Mouse (Mus musculus) CH12.LX (cell line): Measurements from ENCODE around the gene Ttn. TPM values are rescaled to one million over a fixed set of nuclear protein-coding genes. Genes with fewer than 3 reads are reported as not detected.

Experiments used
- DNase-seq: peaks from one replicate; pipeline ENCODE4 v3.0.0-alpha.2; 2013; ENCODE audit errors: extremely low read depth
- H3K27ac ChIP-seq: 2 replicates; pipeline ENCODE4 v1.5.1; 2012; ENCODE audit warnings: low read depth, mild to moderate bottlenecking, control low read depth, moderate library complexity; ENCODE audit not compliant: insufficient read depth
- H3K27me3 ChIP-seq: replicated peaks from 2 replicates; pipeline ENCODE3; 2012; ENCODE audit warnings: inconsistent platforms
- H3K36me3 ChIP-seq, 2 experiments: replicated peaks in 1 of 2; 2 replicates each; pipeline versions ENCODE3 to v1.6.1; 2012; ENCODE audit warnings: inconsistent platforms in 1 of 2, low read length in 1 of 2, mild to moderate bottlenecking in 1 of 2, mixed read lengths in 1 of 2, moderate library complexity in 1 of 2; ENCODE audit not compliant: control insufficient read depth in 1 of 2, insufficient read depth in 1 of 2
- H3K4me1 ChIP-seq, 2 experiments: 2 replicates each; pipeline ENCODE4 v1.6.1; 2012; ENCODE audit warnings: inconsistent platforms in 1 of 2, moderate library complexity in 1 of 2; ENCODE audit not compliant: insufficient read depth in 2 of 2, control insufficient read depth in 1 of 2
- H3K4me2 ChIP-seq: 2 replicates; pipeline ENCODE4 v1.6.1; 2012; ENCODE audit warnings: low read depth, mild to moderate bottlenecking, control low read depth; ENCODE audit not compliant: poor library complexity, insufficient read depth, severe bottlenecking
- H3K4me3 ChIP-seq, 3 experiments: fragments of 150-350 bp in 1 of 3; sonication (generic) in 1 of 3; replicated peaks in 1 of 3; 2 replicates each; pipeline versions ENCODE3 to v1.5.1; 2011 to 2012; ENCODE audit warnings: low read depth in 2 of 3, low read length in 2 of 3, mild to moderate bottlenecking in 2 of 3, moderate library complexity in 2 of 3, control low read depth in 1 of 3, improper control_type of control experiment in 1 of 3, inconsistent platforms in 1 of 3, mixed read lengths in 1 of 3; ENCODE audit not compliant: poor library complexity in 1 of 3
- H3K79me2 ChIP-seq: replicated peaks from 2 replicates; pipeline ENCODE4 v1.6.1; 2012; ENCODE audit warnings: mild to moderate bottlenecking, moderate library complexity; ENCODE audit not compliant: control insufficient read depth, poor library complexity, insufficient read depth, severe bottlenecking; ENCODE audit errors: extremely low read depth
- H3K9ac ChIP-seq: 2 replicates; pipeline ENCODE4 v1.6.1; 2012; ENCODE audit warnings: low read depth, mild to moderate bottlenecking, control low read depth, moderate library complexity; ENCODE audit not compliant: insufficient read depth
- H3K9me3 ChIP-seq: replicated peaks from 2 replicates; pipeline ENCODE3; 2012; ENCODE audit warnings: low read length, inconsistent platforms, mixed read lengths
- BHLHE40 ChIP-seq: IDR thresholded peaks from 2 replicates; pipeline ENCODE4 v1.6.1; 2011; ENCODE audit warnings: mild to moderate bottlenecking, low read depth, low read length, improper control_type of control experiment
- CHD2 ChIP-seq: IDR thresholded peaks from 2 replicates; pipeline ENCODE4 v1.6.1; 2011; ENCODE audit warnings: low read length, improper control_type of control experiment
- E2F4 ChIP-seq: IDR thresholded peaks from 2 replicates; pipeline ENCODE4 v1.6.1; 2011; ENCODE audit warnings: low read depth, low read length, improper control_type of control experiment; ENCODE audit not compliant: insufficient replicate concordance
- ELF1 ChIP-seq: IDR thresholded peaks from 2 replicates; pipeline ENCODE4 v1.6.1; 2014; ENCODE audit warnings: low read depth, mild to moderate bottlenecking, inconsistent platforms, low read length, improper control_type of control experiment
- ETS1 ChIP-seq: conservative IDR thresholded peaks from 2 replicates; pipeline ENCODE4 v1.6.1; 2012; ENCODE audit warnings: low read depth, mild to moderate bottlenecking, inconsistent platforms, low read length, improper control_type of control experiment, moderate library complexity
- IRF4 ChIP-seq: IDR thresholded peaks from 2 replicates; pipeline ENCODE4 v1.6.1; 2014; ENCODE audit warnings: low read depth, mild to moderate bottlenecking, inconsistent platforms, low read length, improper control_type of control experiment
- JUN ChIP-seq: IDR thresholded peaks from 2 replicates; pipeline ENCODE4 v1.6.1; 2011; ENCODE audit warnings: low read depth, mild to moderate bottlenecking, low read length, improper control_type of control experiment, moderate library complexity; ENCODE audit not compliant: insufficient read depth
- JUND ChIP-seq: conservative IDR thresholded peaks from 2 replicates; pipeline ENCODE4 v1.6.1; 2011; ENCODE audit warnings: low read depth, low read length, improper control_type of control experiment
- KAT2A ChIP-seq: IDR thresholded peaks from 2 replicates; pipeline ENCODE4 v1.6.1; 2012; ENCODE audit warnings: low read length, improper control_type of control experiment, inconsistent platforms; ENCODE audit not compliant: insufficient replicate concordance
- MAX ChIP-seq: IDR thresholded peaks from 2 replicates; pipeline ENCODE4 v1.6.1; 2011; ENCODE audit warnings: low read length, improper control_type of control experiment
- MAZ ChIP-seq: IDR thresholded peaks from 2 replicates; pipeline ENCODE4 v1.6.1; 2012; ENCODE audit warnings: low read depth, mild to moderate bottlenecking, inconsistent platforms, low read length, improper control_type of control experiment, moderate library complexity
- MXI1 ChIP-seq: IDR thresholded peaks from 2 replicates; pipeline ENCODE4 v1.6.1; 2011; ENCODE audit warnings: mild to moderate bottlenecking, low read depth, low read length, improper control_type of control experiment
- MYC ChIP-seq: IDR thresholded peaks from 2 replicates; pipeline ENCODE4 v1.6.1; 2011; ENCODE audit warnings: low read depth, mild to moderate bottlenecking, improper control_type of control experiment, low read length
- NELFE ChIP-seq: IDR thresholded peaks from 2 replicates; pipeline ENCODE4 v1.6.1; 2011; ENCODE audit warnings: low read depth, low read length, improper control_type of control experiment
- NRF1 ChIP-seq: IDR thresholded peaks from 2 replicates; pipeline ENCODE4 v1.6.1; 2014; ENCODE audit warnings: low read depth, mild to moderate bottlenecking, inconsistent platforms, low read length, improper control_type of control experiment, moderate library complexity
- PAX5 ChIP-seq: IDR thresholded peaks from 2 replicates; pipeline ENCODE4 v1.6.1; 2012; ENCODE audit warnings: low read length, inconsistent platforms, mixed read lengths
- POLR2A ChIP-seq: IDR thresholded peaks from 2 replicates; pipeline ENCODE4 v1.6.1; 2011; ENCODE audit warnings: low read depth, mild to moderate bottlenecking, improper control_type of control experiment, low read length
- POLR2AphosphoS2 ChIP-seq: IDR thresholded peaks from 2 replicates; pipeline ENCODE4 v1.6.1; 2011; ENCODE audit warnings: low read depth, low read length, improper control_type of control experiment
- RAD21 ChIP-seq: IDR thresholded peaks from 2 replicates; pipeline ENCODE4 v1.6.1; 2011; ENCODE audit warnings: low read depth, mild to moderate bottlenecking, low read length, improper control_type of control experiment, moderate library complexity
- RCOR1 ChIP-seq: conservative IDR thresholded peaks from 2 replicates; pipeline ENCODE4 v1.6.1; 2012; ENCODE audit warnings: low read depth, mild to moderate bottlenecking, inconsistent platforms, low read length, improper control_type of control experiment
- SIN3A ChIP-seq: IDR thresholded peaks from 2 replicates; pipeline ENCODE4 v1.6.1; 2012; ENCODE audit warnings: low read length, improper control_type of control experiment, inconsistent platforms
- SMC3 ChIP-seq: IDR thresholded peaks from 2 replicates; pipeline ENCODE4 v1.6.1; 2011; ENCODE audit warnings: low read depth, low read length, improper control_type of control experiment
- TBP ChIP-seq: conservative IDR thresholded peaks from 2 replicates; pipeline ENCODE4 v1.6.1; 2011; ENCODE audit warnings: low read depth, low read length, improper control_type of control experiment
- TCF12 ChIP-seq: IDR thresholded peaks from 2 replicates; pipeline ENCODE4 v1.6.1; 2014; ENCODE audit warnings: low read depth, mild to moderate bottlenecking, inconsistent platforms, low read length, improper control_type of control experiment
- UBTF ChIP-seq: IDR thresholded peaks from 2 replicates; pipeline ENCODE4 v1.6.1; 2012; ENCODE audit warnings: low read depth, mild to moderate bottlenecking, inconsistent platforms, low read length, improper control_type of control experiment, moderate library complexity
- USF1 ChIP-seq: IDR thresholded peaks from 2 replicates; pipeline ENCODE4 v1.6.1; 2014; ENCODE audit warnings: low read depth, mild to moderate bottlenecking, inconsistent platforms, low read length, improper control_type of control experiment
- USF2 ChIP-seq: conservative IDR thresholded peaks from 2 replicates; pipeline ENCODE4 v1.6.1; 2011; ENCODE audit warnings: low read depth, low read length, improper control_type of control experiment
- ZKSCAN1 ChIP-seq: IDR thresholded peaks from 2 replicates; pipeline ENCODE4 v1.6.1; 2012; ENCODE audit warnings: low read depth, inconsistent platforms, low read length, improper control_type of control experiment, borderline replicate concordance
- ZNF384 ChIP-seq: IDR thresholded peaks from 2 replicates; pipeline ENCODE4 v1.6.1; 2012; ENCODE audit warnings: low read depth, low read length, improper control_type of control experiment, inconsistent platforms
- dilution Hi-C: fragments of 300-500 bp; cut with MboI; formaldehyde crosslinking; loops from 2 replicates; pipeline ENCODE4 v1.14.3; 2020; ENCODE audit warnings: low sequenced_read_pairs; ENCODE audit not compliant: extremely low pct_unique_long_range_greater_than_20kb, extremely low pct_ligation_motif_present
- in situ Hi-C: fragments of 300-500 bp; cut with MboI; formaldehyde crosslinking; loops from 3 replicates; pipeline ENCODE4 v1.14.3; 2019; ENCODE audit warnings: low sequenced_read_pairs, low pct_ligation_motif_present, low pct_unique_long_range_greater_than_20kb, mixed read lengths
- polyA plus RNA-seq: library from polyadenylated mRNA; unstranded; fragments of >175 nt; gene quantifications from 2 replicates; pipeline ENCODE4 v1.2.1, GENCODE M21; 2012; ENCODE audit warnings: low read depth; ENCODE audit not compliant: insufficient read length
- total RNA-seq, 2 experiments: library from RNA; depleted of rRNA; stranded (reverse); fragments of 300-350 nt in 1 of 2; fragments of >200 nt in 1 of 2; gene quantifications; 2 replicates each; pipeline ENCODE4 v1.2.3; 2012 to 2014

The Ttn gene
- total and polyA plus RNA-seq, 3 experiments = 0.23 to 4.2 (median 0.60) TPM

DNA sequence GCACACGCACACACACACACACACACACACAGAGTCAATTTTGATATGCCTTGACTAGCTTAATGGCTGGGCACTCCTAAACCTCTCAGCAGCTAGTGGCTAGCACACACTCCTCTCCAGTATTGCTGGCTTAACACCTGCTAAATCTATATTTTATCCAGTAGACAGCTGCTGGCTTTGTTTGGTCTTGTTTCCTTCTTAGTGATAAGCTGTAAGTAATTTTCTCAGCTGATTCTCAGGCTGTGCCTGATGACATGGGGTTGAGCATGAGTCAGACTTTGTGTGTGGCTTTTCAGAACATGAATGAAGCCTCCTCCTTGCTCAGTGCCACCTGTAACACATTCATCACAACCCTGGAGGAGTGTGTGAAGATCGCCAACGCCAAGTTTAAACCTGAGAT, 295.4 kb downstream of the Ttn start:
- peaks cover 60 to 89% of the 10 kb centered on the region in 2 experiments for H3K36me3 ChIP-seq
- dilution Hi-C loops = no loop called here

DNA sequence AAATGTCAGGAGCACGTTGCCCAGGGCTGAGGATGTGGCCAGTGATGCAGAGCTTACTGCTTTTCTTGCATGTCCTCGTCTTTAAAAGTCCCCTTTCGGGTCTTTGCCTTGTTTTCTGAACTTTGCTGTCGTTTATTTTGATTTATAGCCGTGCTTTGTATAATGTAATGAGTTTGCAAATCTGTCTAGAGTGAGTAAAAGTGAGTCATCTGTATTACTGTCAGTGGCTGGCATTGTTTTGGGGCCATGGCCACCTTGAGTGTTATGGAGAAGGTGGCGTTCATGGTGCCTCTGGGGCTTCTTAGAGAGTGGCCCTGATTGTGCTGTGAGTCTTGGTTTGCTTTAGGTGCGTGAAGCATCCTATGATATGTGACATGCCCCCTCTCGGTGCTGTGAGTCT, 300.0 kb downstream of the Ttn start:
- Histone ChIP-seq H3K9ac (no peak overlapping the region), H3K4me3 (no peak overlapping the region), H3K4me2 (no peak overlapping the region), H3K36me3 (peaks cover 58 to 85% of the 10 kb centered on the region in 2 experiments), H3K27ac (no peak overlapping the region), H3K79me2 (peaks cover 27% of the 10 kb centered on the region), H3K9me3 (no peaks in the 10 kb centered on the region), H3K4me1 (peaks cover 7 to 22% of the 10 kb centered on the region in 2 experiments; a peak in 3 of 4 replicates), H3K27me3 (no peaks in the 10 kb centered on the region)
- no peak for TF ChIP-seq JUN
- no peak for TF ChIP-seq TBP
- TF ChIP-seq ZNF384 = no peak
- TF ChIP-seq USF1 = no peak
- no peak for TF ChIP-seq UBTF
- no peak for TF ChIP-seq MXI1
- TF ChIP-seq ELF1 = no peak
- TF ChIP-seq KAT2A = no peak
- TF ChIP-seq BHLHE40 = no peak
- TF ChIP-seq TCF12 = no peak
- TF ChIP-seq MAX = no peak
- no peak for TF ChIP-seq SIN3A
- TF ChIP-seq SMC3 = no peak
- no peak for TF ChIP-seq E2F4
- no peak for TF ChIP-seq MYC
- no peak for TF ChIP-seq NELFE
- TF ChIP-seq JUND = no peak
- TF ChIP-seq ETS1 = no peak
- no peak for TF ChIP-seq ZKSCAN1
- no peak for TF ChIP-seq RCOR1
- no peak for DNase-seq
- dilution Hi-C loops = no loop called here
- in situ Hi-C loops = no loop called here

More for the DNA sequence above, 295.4 kb downstream of the Ttn start:
- Histone ChIP-seq H3K79me2 (no peaks in the 10 kb centered on the region; the same call in 1 of the 2 replicates), H3K4me3 (no peak overlapping the region), H3K27ac (no peak overlapping the region), H3K27me3 (no peaks in the 10 kb centered on the region), H3K4me1 (peaks cover 0 to 7% of the 10 kb centered on the region in 2 experiments; a peak in 2 of 4 replicates), H3K9ac (no peak overlapping the region), H3K4me2 (no peak overlapping the region), H3K9me3 (no peaks in the 10 kb centered on the region)
- in situ Hi-C loops = no loop called here
- DNase-seq = no peak
- TF ChIP-seq ZNF384 = no peak
- TF ChIP-seq NRF1 = no peak
- TF ChIP-seq POLR2AphosphoS2 = no peak
- no peak for TF ChIP-seq ETS1
- no peak for TF ChIP-seq ZKSCAN1
- no peak for TF ChIP-seq USF2
- TF ChIP-seq MAX = no peak
- TF ChIP-seq POLR2A = no peak
- no peak for TF ChIP-seq RAD21
- no peak for TF ChIP-seq IRF4
- no peak for TF ChIP-seq PAX5
- no peak for TF ChIP-seq E2F4
- TF ChIP-seq CHD2 = no peak
- no peak for TF ChIP-seq MAZ
